Mouse (Mus musculus) left cerebral cortex, postnatal 36 days (tissue): ENCODE measurements at regions not wholly inside any gene's neighbourhood (a gene's known extent, or its start where the extent isn't known, plus 50 kb on each side); places are given as distances from the start of the nearest gene placed in this dataset.
"Not testable (repeated sequence)": the region's sequence is repeated elsewhere in the genome, so short reads cannot be mapped to it uniquely, and the experiment has no call there.

Experiments used
- DNase-seq, 2 experiments: peaks; one replicate each; pipeline ENCODE4 v3.0.0; 2021 to 2022; ENCODE audit warnings: low spot score in 2 of 2, mixed read lengths in 1 of 2
- intact Hi-C: fragments of 180-260 bp; cut with DNase I; formaldehyde crosslinking; loops from one replicate; pipeline ENCODE4 v1.15.1; 2025

- intact Hi-C loops: not testable (repeated sequence)
- peak; percentile 9 to 22 for DNase-seq
Observed at GRCm38 (mm10) chr12:24252071-24252874, 155.2 kb upstream of the 9030624G23Rik start.
